Mouse (Mus musculus) megakaryocyte-erythroid progenitor cell, adult 5 weeks (primary cell): ENCODE data around the gene Rint1. TPM values are rescaled to one million over a fixed set of nuclear protein-coding genes. Genes with fewer than 3 reads are reported as not detected.

ENCODE experiments used
- polyA plus RNA-seq: library from polyadenylated mRNA; stranded (reverse); fragments of >175 nt; gene quantifications from 2 replicates; pipeline ENCODE4 v1.2.3, GENCODE M21; 2012

Rint1 gene
- polyA plus RNA-seq: 12.9 and 14.0 TPM in 2 replicates

GRCm38 (mm10) chr5:23787536-23788389 is at the start of gene Rint1:
Rint1 (plus strand) TSS chr5:23787711.

GRCm38 (mm10) chr5:23782931-23783877 is 4.3 kb upstream of the Rint1 start, which contains the start of gene Pus7:
Pus7 (minus strand) TSS chr5:23783711.

GRCm38 (mm10) chr5:23843674-23844530 is 56.4 kb downstream of the Rint1 start, which contains the start of gene Tomm7:
Tomm7 (minus strand) TSS chr5:23844161.

Other genes starting within 250 kb of the Rint1 start
- 6.2 and 6.6 TPM in 2 replicates for gene Srpk2, start 103.1 kb upstream of the Rint1 start, polyA plus RNA-seq
- gene Pus7, start 4.0 kb upstream of the Rint1 start, polyA plus RNA-seq: 14.6 and 27.6 TPM in 2 replicates
- gene Tomm7, start 56.5 kb downstream of the Rint1 start, polyA plus RNA-seq: 14.0 and 14.3 TPM in 2 replicates
- 4.7 and 5.1 TPM in 2 replicates for gene Fam126a, start 243.0 kb downstream of the Rint1 start, polyA plus RNA-seq